Mouse (Mus musculus) retina, postnatal 1 day (tissue): ENCODE data around the gene Mfsd6l.

Experiments used
- DNase-seq: peaks from one replicate; pipeline ENCODE4 v3.0.0-alpha.2; 2012

Gene Mfsd6l

DNA sequence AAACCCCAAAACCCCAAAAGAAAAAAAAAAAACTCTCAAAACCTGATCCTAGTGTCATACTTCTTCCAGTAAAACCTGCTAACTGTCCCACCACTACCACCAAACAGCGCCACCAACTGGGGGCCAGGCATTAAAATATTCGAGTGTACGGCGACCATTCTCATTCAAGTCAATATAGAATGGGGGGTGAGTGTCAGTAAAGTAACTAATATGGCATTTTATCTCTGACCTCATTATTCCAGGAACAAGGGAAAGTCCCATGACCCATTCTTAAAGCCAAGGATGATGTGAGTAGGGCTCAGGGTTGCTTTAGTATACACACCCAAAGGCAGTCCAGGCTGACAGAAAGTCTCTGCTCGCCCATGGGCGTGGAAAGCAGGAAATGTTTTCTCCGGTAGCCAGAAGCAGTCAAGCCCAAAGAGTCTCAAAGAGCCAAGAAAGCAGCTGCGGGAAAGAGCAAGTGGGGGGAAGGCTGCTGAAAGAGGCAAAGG lies 2.0 kb upstream of the Mfsd6l start:
- DNase-seq = peak; percentile 35

DNA sequence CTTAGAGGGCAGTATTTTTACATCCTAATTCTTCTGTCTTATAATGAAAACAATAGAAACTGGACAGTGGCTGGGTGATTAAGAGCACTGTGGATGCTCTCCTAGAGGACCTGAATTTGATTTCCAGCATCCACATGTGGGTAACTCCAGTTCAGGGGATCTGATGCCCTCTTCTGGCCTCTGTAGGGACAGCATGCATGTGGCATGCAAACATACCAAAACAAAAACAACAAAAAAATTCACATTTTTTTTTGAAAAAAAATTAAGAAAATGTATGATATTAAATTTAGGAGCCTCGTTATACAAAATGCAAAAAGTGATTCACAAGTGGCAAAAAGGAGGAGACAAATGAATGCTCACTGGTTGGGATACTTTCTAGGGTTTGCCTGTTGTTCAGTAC lies 3.6 kb downstream of the Mfsd6l start:
- DNase-seq = no peak

GRCm38 (mm10) chr11:68561957-68562950 lies 6.3 kb downstream of the Mfsd6l start:
- DNase-seq = no peak

- no peak for DNase-seq
Observed at GRCm38 (mm10) chr11:68564356-68565031, 8.5 kb downstream of the Mfsd6l start.

- DNase-seq = no peak
Observed at GRCm38 (mm10) chr11:68565032-68565429, 9.0 kb downstream of the Mfsd6l start.

- DNase-seq = peak; percentile 90
Observed at GRCm38 (mm10) chr11:68566447-68567059, 10.6 kb downstream of the Mfsd6l start.

GRCm38 (mm10) chr11:68570861-68571260 lies 14.9 kb downstream of the Mfsd6l start:
- DNase-seq = no peak

GRCm38 (mm10) chr11:68577076-68577475 lies 21.1 kb downstream of the Mfsd6l start:
- DNase-seq = no peak

DNA sequence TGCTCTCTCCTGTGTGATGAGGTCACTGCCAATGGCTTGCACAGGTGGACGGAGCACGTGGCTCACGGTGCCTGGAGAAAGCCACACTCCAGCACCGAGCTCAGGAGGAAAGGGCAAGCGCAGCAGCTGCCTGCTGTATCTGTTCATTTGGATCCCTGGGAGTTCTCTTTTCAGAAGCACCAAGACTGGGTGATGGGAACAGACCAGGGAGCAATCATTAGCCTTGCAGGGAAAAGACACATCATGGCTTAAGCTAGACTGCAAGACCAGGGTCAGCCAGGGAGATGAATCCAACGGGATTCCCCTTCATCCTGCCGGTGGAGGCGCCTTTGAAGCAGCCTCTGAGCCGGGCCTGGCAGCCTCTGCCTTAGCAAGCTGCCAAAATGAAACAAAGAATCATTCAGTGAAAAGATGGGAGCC lies 23.5 kb downstream of the Mfsd6l start:
- DNase-seq = peak; percentile 29

DNA sequence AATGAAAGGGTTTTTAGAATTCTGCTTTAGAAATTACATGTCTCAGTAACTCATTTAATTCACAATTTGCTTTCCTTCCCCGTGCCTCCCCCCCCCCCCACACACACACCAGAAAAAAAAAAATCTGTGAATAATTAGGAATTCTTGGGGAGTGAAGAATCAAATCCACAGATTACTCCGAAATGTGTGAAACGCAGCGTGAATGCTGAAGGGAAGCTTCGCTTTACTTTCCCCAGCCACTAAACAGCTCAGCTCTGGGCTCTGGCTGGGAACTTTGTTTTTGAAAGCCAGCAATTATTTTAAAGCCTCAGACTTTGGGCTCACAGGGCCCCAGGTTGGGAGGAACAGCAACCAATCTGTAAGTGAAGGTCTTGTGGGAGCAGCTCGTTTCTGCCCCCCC lies 24.6 kb downstream of the Mfsd6l start:
- DNase-seq = no peak

GRCm38 (mm10) chr11:68583225-68583624 lies 27.2 kb downstream of the Mfsd6l start:
- DNase-seq = peak; percentile 58

- no peak for DNase-seq
Observed at GRCm38 (mm10) chr11:68583906-68584480, 28.0 kb downstream of the Mfsd6l start.

DNA sequence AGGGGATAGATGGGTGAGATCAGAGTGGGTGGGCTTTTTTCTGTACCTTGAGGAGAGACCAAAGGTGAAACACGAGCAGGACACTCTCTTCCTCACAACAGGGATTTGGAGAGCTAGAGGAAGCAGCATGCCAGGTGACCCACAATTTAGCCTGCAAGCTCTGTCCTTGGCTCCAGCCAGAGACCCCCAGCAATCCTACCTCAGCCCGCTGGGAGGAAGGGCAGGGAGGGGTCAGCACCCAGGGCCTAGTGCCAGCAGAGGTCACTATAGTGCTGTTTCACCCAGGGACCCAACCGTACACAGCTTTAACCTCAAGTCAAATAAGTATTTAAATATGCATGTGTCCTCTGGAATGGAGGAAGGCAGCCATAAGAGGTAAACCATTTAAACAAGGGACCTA lies 29.9 kb downstream of the Mfsd6l start:
- DNase-seq = peak; percentile 34

- DNase-seq = no peak
Observed at GRCm38 (mm10) chr11:68586721-68587120, 30.7 kb downstream of the Mfsd6l start, which contains the start of gene Ccdc42. TSS of gene Ccdc42 (plus strand) at chr11:68587021.

DNA sequence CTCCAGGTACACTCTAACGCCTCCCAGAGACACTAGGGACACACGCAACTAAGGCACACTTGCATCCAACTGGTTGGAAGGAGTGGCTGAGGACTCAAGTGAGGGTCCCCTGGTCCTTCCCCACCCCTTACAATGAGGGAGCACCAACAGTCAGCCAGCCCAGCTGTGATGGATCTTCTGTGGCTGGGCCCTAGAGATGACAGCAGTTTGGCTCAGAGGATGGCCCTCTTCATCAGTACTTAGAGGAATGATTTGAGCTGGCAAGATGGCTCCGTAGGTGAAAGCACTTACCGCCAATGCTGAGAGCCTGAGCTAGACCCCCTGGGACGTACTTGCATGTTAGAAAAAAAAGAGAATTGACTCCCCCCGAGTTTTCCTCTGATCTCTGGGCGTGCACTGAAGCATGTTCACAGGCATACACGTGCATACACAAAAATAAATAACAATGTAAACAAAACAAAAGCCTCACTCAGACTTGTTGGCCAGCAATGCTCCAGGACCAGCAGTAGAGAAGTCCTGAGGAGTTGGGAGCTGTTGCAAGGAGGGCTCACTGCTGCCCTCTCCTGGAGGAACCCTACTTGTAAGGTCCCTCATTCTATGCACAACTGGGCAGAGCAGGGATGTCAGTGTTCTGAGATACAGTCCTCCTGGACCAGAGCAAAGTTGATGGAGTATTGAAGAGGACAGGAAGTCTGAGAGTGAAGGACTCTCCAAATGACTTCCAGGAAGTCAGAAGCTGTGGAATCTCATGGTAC lies 33.2 kb downstream of the Mfsd6l start:
- DNase-seq = peak; percentile 66

GRCm38 (mm10) chr11:68591708-68592107 lies 35.7 kb downstream of the Mfsd6l start:
- no peak for DNase-seq

- peak; percentile 9 for DNase-seq
Observed at GRCm38 (mm10) chr11:68593247-68593646, 37.3 kb downstream of the Mfsd6l start.

DNA sequence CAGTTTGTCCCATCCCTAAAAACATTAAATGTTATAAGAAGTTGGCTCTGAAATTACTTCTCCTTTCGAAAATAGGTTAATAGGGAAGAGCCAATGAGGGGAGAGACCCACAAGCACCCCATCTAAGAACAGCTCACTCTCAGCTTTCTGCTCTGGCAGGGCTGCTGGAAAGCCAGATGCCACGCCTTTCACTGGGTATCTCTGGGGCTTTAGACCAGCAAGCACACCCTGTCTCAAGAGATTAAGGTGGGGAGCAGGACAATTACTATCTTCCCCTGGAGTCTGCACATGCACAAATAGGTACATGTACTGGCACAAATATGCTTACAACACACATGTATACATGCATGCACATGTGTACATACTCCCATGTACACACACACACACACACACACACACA lies 41.9 kb downstream of the Mfsd6l start:
- DNase-seq = no peak

- no peak for DNase-seq
Observed at GRCm38 (mm10) chr11:68600551-68601021, 44.6 kb downstream of the Mfsd6l start.

DNA sequence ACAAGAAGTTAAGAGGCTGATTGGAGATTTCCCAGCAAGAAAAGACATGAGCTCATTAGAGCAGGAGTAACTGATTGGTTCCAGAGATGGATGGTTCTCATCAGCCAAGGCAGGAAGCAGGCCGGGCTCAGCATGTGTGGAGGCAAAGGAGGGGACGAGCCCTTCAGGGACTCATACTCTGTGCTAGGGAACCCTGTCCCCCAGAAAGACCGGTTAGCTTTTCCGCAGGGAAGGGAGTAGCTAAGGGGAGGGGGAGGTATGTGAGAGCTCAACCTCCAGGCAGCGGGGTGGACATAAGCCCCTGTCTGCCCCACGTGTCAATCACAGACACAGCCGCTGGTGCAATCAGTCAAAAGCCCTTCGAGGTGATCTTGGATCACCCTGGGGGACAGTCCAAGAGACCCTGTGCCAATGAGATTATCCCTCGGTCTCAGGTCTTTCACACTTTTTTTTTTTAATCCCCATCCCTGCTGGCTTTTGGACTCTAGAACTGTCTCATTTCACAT lies 45.6 kb downstream of the Mfsd6l start:
- DNase-seq = peak; percentile 71

GRCm38 (mm10) chr11:68602200-68602931 lies 46.4 kb downstream of the Mfsd6l start:
- DNase-seq = no peak
